Mouse (Mus musculus) olfactory bulb, adult 2 months (tissue): Measurements from ENCODE around the gene Ttc28.

ENCODE experiments used
- CTCF ChIP-seq: fragments of 200-500 bp; IDR thresholded peaks from 2 replicates; pipeline ENCODE4 v1.5.1; 2012; ENCODE audit warnings: low read depth, mild to moderate bottlenecking, low read length, moderate library complexity; ENCODE audit not compliant: insufficient read depth
- POLR2A ChIP-seq: fragments of 200-500 bp; IDR thresholded peaks from 2 replicates; pipeline ENCODE4 v1.6.1; 2012; ENCODE audit warnings: mild to moderate bottlenecking, low read depth, low read length, moderate library complexity; ENCODE audit not compliant: insufficient read depth

- TF ChIP-seq POLR2A, result no peak
- no peak for TF ChIP-seq CTCF
Measured at GRCm38 (mm10) chr5:111120705-111121420, 241.3 kb downstream of the Ttc28 start.
